Mouse (Mus musculus) embryonic facial prominence, embryonic 14.5 days (tissue): ENCODE measurements around the gene Pdia6. TPM values are rescaled to one million over a fixed set of nuclear protein-coding genes. Genes with fewer than 3 reads are reported as not detected.

ENCODE experiments used
- ATAC-seq: fragments of 200-750 bp; cut with Nextera tagmentation; 2 replicates; pipeline ENCODE4 v1.8.0; 2017; ENCODE audit warnings: low read depth, moderate number of reproducible peaks, moderate TSS enrichment
- DNase-seq: peaks from one replicate; pipeline ENCODE4 v3.0.0-alpha.2; 2015; ENCODE audit warnings: low spot score
- H3K27ac ChIP-seq: fragments of 300-500 bp; sonication (generic); replicated peaks from 2 replicates; pipeline ENCODE4 v1.5.1; 2014; ENCODE audit warnings: low read depth, mild to moderate bottlenecking, low read length, moderate library complexity
- H3K27me3 ChIP-seq: fragments of 300-500 bp; sonication (generic); replicated peaks from 2 replicates; pipeline ENCODE4 v1.6.1; 2014; ENCODE audit warnings: low read length; ENCODE audit not compliant: control insufficient read depth, insufficient read depth
- H3K36me3 ChIP-seq: fragments of 300-500 bp; sonication (generic); 2 replicates; pipeline ENCODE4 v1.6.1; 2014; ENCODE audit warnings: low read length, mixed read lengths; ENCODE audit not compliant: control insufficient read depth, insufficient read depth
- H3K4me1 ChIP-seq: fragments of 300-500 bp; sonication (generic); 2 replicates; pipeline ENCODE4 v1.6.1; 2014; ENCODE audit warnings: antibody characterized with exemption, low read length; ENCODE audit not compliant: control insufficient read depth, insufficient read depth
- H3K4me2 ChIP-seq: fragments of 300-500 bp; sonication (generic); 2 replicates; pipeline ENCODE4 v1.6.1; 2014; ENCODE audit warnings: low read depth, mild to moderate bottlenecking, low read length, moderate library complexity, mixed read lengths
- H3K4me3 ChIP-seq: fragments of 300-500 bp; sonication (generic); 2 replicates; pipeline ENCODE4 v1.5.1; 2014; ENCODE audit warnings: low read depth, mild to moderate bottlenecking, low read length
- H3K9ac ChIP-seq: fragments of 300-500 bp; sonication (generic); 2 replicates; pipeline ENCODE4 v1.6.1; 2014; ENCODE audit warnings: low read depth, mild to moderate bottlenecking, low read length, moderate library complexity, mixed read lengths
- H3K9me3 ChIP-seq: fragments of 300-500 bp; sonication (generic); 2 replicates; pipeline ENCODE4 v1.6.1; 2016; ENCODE audit warnings: low read length; ENCODE audit not compliant: control insufficient read depth
- WGBS: fragments of 180-500 bp; shearing (Covaris S2); extraction: QIAGEN DNeasy Blood & Tissue Kit; methylation state at CpG from one replicate; pipeline ENCODE4 v1.1.7; 2014; 5-methylcytosine and 5-hydroxymethylcytosine counted together
- polyA plus RNA-seq: library from polyadenylated mRNA; unstranded; fragments of >200 nt; fragmentation: Nextera tagmentation; extraction: Ambion mirVana; gene quantifications from 2 replicates; pipeline ENCODE4 v1.2.1, GENCODE M21; 2014

The Pdia6 gene
- polyA plus RNA-seq, 1 experiment from 2014 or later, result 594 TPM

GRCm38 (mm10) chr12:17271272-17271671 is 4.9 kb downstream of the Pdia6 start:
- peaks cover 78% of the 10 kb centered on the region for H3K36me3 ChIP-seq
- H3K9ac ChIP-seq, result no peak overlapping the region
- H3K27me3 ChIP-seq, result no peaks in the 10 kb centered on the region
- 58% methylated on average over 1 of the region's 1 CpGs for WGBS
- no peak overlapping the region for H3K4me2 ChIP-seq
- peaks cover 4% of the 10 kb centered on the region for H3K4me1 ChIP-seq
- H3K27ac ChIP-seq, result no peak overlapping the region
- ATAC-seq, result no peak
- H3K4me3 ChIP-seq, result no peak overlapping the region
- H3K9me3 ChIP-seq, result no peaks in the 10 kb centered on the region
- DNase-seq, result no peak

- no peak overlapping the region for H3K4me2 ChIP-seq
- no peaks in the 10 kb centered on the region for H3K9me3 ChIP-seq
- no peaks in the 10 kb centered on the region for H3K4me1 ChIP-seq
- DNase-seq (no peak), ATAC-seq (no peak)
- WGBS, result 74% methylated on average over 7 of the region's 7 CpGs
- H3K9ac ChIP-seq, result no peak overlapping the region
- no peak overlapping the region for H3K4me3 ChIP-seq
- peaks cover 95% of the 10 kb centered on the region for H3K36me3 ChIP-seq
- H3K27ac ChIP-seq, result no peak overlapping the region
- H3K27me3 ChIP-seq, result no peaks in the 10 kb centered on the region
These were observed 7.5 kb downstream of the Pdia6 start for GRCm38 (mm10) chr12:17273841-17274240.

- no peaks in the 10 kb centered on the region for H3K27me3 ChIP-seq
- 64% methylated on average over 4 of the region's 4 CpGs for WGBS
- no peak overlapping the region for H3K4me2 ChIP-seq
- no peak for DNase-seq
- no peaks in the 10 kb centered on the region for H3K9me3 ChIP-seq
- peak overlapping the region; percentile 8; the same call in 1 of the 2 replicates for H3K27ac ChIP-seq
- peaks cover 24% of the 10 kb centered on the region for H3K36me3 ChIP-seq
- H3K4me3 ChIP-seq, result no peak overlapping the region
- no peak for ATAC-seq
- H3K4me1 ChIP-seq, result peaks cover 9% of the 10 kb centered on the region; the same call in 1 of the 2 replicates
- 0 out of 2 replicates have a peak overlapping the region, but pooled peaks have one; percentile 5 for H3K9ac ChIP-seq
These were observed 22.2 kb downstream of the Pdia6 start for GRCm38 (mm10) chr12:17288496-17288895.

- no peaks in the 10 kb centered on the region for H3K9me3 ChIP-seq
- no peak overlapping the region for H3K9ac ChIP-seq
- DNase-seq, result peak; percentile 27
- H3K4me1 ChIP-seq, result peaks cover 9% of the 10 kb centered on the region; the same call in 1 of the 2 replicates
- H3K27ac ChIP-seq, result peak overlapping the region; percentile 8; the same call in 1 of the 2 replicates
- no peak overlapping the region for H3K4me3 ChIP-seq
- H3K4me2 ChIP-seq, result no peak overlapping the region
- ATAC-seq, result no peak
- no peaks in the 10 kb centered on the region for H3K27me3 ChIP-seq
- WGBS, result 63% methylated on average over 2 of the region's 2 CpGs
- H3K36me3 ChIP-seq, result peaks cover 18% of the 10 kb centered on the region
These were observed 22.7 kb downstream of the Pdia6 start for GRCm38 (mm10) chr12:17289060-17289459.

- peaks cover 9% of the 10 kb centered on the region; the same call in 1 of the 2 replicates for H3K4me1 ChIP-seq
- H3K27me3 ChIP-seq, result no peaks in the 10 kb centered on the region
- 82% methylated on average over 2 of the region's 2 CpGs for WGBS
- H3K27ac ChIP-seq, result no peak overlapping the region
- DNase-seq (no peak), ATAC-seq (no peak)
- H3K9ac ChIP-seq, result no peak overlapping the region
- H3K4me3 ChIP-seq, result no peak overlapping the region
- H3K9me3 ChIP-seq, result no peaks in the 10 kb centered on the region
- H3K4me2 ChIP-seq, result no peak overlapping the region
- H3K36me3 ChIP-seq, result peaks cover 10% of the 10 kb centered on the region
These were observed 23.6 kb downstream of the Pdia6 start for GRCm38 (mm10) chr12:17289913-17290312.

- H3K4me3 ChIP-seq, result no peak overlapping the region
- H3K9ac ChIP-seq, result no peak overlapping the region
- H3K36me3 ChIP-seq, result peaks cover 4% of the 10 kb centered on the region; the same call in 1 of the 2 replicates
- no peaks in the 10 kb centered on the region for H3K27me3 ChIP-seq
- no peak overlapping the region for H3K4me2 ChIP-seq
- WGBS, result 61% methylated on average over 4 of the region's 4 CpGs
- no peak for DNase-seq
- no peak for ATAC-seq
- no peak overlapping the region for H3K27ac ChIP-seq
- peaks cover 9% of the 10 kb centered on the region; the same call in 1 of the 2 replicates for H3K4me1 ChIP-seq
- H3K9me3 ChIP-seq, result no peaks in the 10 kb centered on the region
These were observed 24.2 kb downstream of the Pdia6 start for GRCm38 (mm10) chr12:17290569-17290968.

GRCm38 (mm10) chr12:17296899-17297298 is 30.6 kb downstream of the Pdia6 start:
- H3K4me2 ChIP-seq, result no peak overlapping the region
- no peaks in the 10 kb centered on the region for H3K4me1 ChIP-seq
- H3K27ac ChIP-seq, result no peak overlapping the region
- WGBS, result 77% methylated on average over 2 of the region's 2 CpGs
- no peak overlapping the region for H3K9ac ChIP-seq
- no peaks in the 10 kb centered on the region for H3K9me3 ChIP-seq
- H3K4me3 ChIP-seq, result no peak overlapping the region
- no peaks in the 10 kb centered on the region for H3K27me3 ChIP-seq
- H3K36me3 ChIP-seq, result no peaks in the 10 kb centered on the region
- no peak for ATAC-seq
- DNase-seq, result no peak

- Histone ChIP-seq H3K4me1 (no peaks in the 10 kb centered on the region), H3K9ac (no peak overlapping the region), H3K4me3 (no peak overlapping the region), H3K27ac (no peak overlapping the region), H3K36me3 (no peaks in the 10 kb centered on the region), H3K27me3 (no peaks in the 10 kb centered on the region), H3K9me3 (no peaks in the 10 kb centered on the region), H3K4me2 (no peak overlapping the region)
- DNase-seq (peak; percentile 47), ATAC-seq (peak; percentile 41; the same call in 1 of the 2 replicates)
- 86% methylated on average over 1 of the region's 1 CpGs for WGBS
These were observed 33.6 kb downstream of the Pdia6 start for GRCm38 (mm10) chr12:17299902-17300301.

- DNase-seq (no peak), ATAC-seq (no peak)
- no peaks in the 10 kb centered on the region for H3K27me3 ChIP-seq
- H3K4me3 ChIP-seq, result no peak overlapping the region
- no peaks in the 10 kb centered on the region for H3K9me3 ChIP-seq
- 89% methylated on average over 7 of the region's 7 CpGs for WGBS
- no peaks in the 10 kb centered on the region for H3K36me3 ChIP-seq
- H3K4me1 ChIP-seq, result no peaks in the 10 kb centered on the region
- H3K9ac ChIP-seq, result no peak overlapping the region
- H3K27ac ChIP-seq, result no peak overlapping the region
- no peak overlapping the region for H3K4me2 ChIP-seq
These were observed 39.1 kb downstream of the Pdia6 start for GRCm38 (mm10) chr12:17305445-17305844.
